Mouse (Mus musculus) heart, postnatal 36 days (tissue): ENCODE measurements around the gene Cyp24a1. TPM values are rescaled to one million over a fixed set of nuclear protein-coding genes. Genes with fewer than 3 reads are reported as not detected.

ENCODE experiments used
- DNase-seq, 2 experiments: peaks; one replicate each; pipeline ENCODE4 v3.0.0; 2021 to 2022
- intact Hi-C: fragments of 180-260 bp; cut with DNase I; formaldehyde crosslinking; loops from one replicate; pipeline ENCODE4 v1.15.1; 2025
- total RNA-seq, 2 experiments: library from RNA; stranded (reverse); gene quantifications; 2 replicates each; pipeline ENCODE4 v1.2.3; 2021

Gene Cyp24a1
- total RNA-seq, 2 experiments from 2014 or later, result not detected

DNA sequence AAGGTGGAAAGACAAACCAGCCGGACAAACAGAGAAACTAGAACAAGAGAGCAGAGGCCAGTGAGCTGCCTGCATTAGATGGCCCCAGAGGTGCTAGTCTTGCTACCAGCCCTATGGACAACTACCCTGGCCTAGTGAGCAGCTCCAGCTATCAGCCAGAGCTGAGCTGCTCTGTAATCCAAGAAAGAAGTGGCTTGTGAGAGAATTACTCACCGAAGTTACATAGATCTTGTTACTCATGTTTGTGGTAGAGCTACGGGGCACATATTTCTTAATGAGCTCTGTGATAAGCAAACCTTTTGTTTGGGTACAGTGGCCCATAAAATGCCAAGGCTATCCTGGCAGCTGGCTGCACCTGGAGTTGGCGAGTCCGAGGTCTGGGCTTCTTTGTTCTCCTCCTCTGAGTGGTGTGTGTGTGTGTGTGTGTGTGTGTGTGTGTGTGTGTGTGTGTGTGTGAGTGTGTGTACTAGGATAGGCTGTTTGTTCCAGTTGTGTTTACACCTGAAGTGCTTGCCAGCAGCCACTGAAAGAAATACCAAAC is 50.0 kb downstream of the Cyp24a1 start:
- intact Hi-C loops, result loop anchor here (5.0 kb wide), 1 partner anchor 425 kb away; no protein-coding TSS in a partner anchor
- no peak for DNase-seq

DNA sequence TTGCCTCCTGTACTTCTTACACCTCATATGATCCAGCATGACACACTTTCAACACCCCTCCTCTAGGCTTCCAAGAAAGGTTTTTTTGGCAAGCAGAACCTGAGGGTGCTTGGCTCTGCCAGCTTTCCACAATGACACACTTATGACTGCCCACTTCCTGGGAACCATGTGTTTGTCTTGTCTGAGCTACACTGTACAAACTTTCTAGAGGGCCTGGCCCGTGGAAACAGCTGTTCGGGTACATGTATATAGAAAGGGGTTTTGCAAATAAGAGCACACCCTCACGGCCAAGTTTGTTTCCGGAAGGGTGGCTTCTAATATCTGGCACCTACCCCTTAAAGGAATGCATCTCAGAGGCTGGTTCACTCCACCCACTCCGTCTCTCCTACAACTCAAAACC is 51.1 kb downstream of the Cyp24a1 start:
- intact Hi-C loops, result loop anchor here (5.0 kb wide), 1 partner anchor 426 kb away; no protein-coding TSS in a partner anchor
- DNase-seq, result no peak

DNA sequence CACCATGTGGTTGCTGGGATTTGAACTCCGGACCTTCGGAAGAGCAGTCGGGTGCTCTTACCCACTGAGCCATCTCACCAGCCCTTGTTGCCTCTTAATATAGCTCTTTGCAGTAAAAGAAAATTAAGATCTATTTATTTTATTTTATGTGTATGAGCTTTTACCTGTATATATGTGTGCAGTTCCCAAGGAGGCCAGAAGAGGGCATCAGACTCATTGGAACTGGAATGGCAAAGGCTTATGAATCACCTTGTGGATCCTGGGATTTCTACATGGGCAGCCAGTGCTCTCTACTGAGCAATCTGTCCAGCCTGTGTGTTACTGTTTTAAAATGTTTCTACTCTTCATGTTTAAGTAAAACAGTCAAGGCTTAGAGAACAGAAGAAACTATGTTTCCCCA is 54.4 kb downstream of the Cyp24a1 start:
- intact Hi-C loops, result no loop called here
- DNase-seq, result no peak

DNA sequence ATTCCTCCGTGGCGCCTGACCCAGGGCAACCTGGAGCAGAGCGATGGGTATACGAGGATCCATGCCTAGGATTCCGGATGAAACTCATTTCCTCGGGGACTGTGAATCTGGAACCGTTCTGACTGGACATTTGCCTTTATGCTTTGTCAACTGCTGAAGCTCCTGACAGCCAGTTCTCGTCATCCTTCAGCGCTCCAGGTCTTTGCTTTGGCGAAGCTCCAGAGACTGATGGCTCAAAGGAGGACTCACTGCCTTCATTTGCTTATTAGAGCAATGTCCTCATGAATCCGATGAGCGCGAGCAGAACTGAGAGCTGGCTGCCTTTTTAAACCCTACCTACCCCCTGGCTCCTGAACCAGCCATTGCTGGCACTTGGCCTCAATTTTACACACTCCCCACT is 58.2 kb downstream of the Cyp24a1 start:
- intact Hi-C loops, result no loop called here
- no peak for DNase-seq

DNA sequence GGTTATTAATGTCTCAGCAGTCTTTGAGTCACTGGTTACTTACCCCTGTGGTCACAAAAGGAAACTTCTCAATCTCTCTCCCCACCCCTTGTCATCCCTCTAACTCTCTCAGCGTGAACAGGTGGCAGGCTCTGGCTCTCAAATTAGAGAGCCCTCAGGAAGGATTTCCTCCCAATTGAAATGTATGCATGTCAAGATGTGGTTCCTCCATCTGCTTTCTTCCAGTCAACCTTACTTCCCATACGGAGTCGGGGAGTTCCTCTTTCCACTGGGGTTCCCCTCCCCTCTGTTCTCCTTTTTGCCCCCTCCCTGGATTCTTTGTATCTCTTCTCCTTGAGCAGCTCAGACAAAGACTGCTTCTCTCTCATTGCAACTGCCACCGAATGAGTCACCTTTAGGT is 60.7 kb downstream of the Cyp24a1 start:
- intact Hi-C loops, result no loop called here
- DNase-seq, result no peak

Other genes starting within 250 kb of the Cyp24a1 start
- not detected for gene Bcas1, start 69.3 kb downstream of the Cyp24a1 start, total RNA-seq
- gene Pfdn4, start 717 bp downstream of the Cyp24a1 start, total RNA-seq, result 10 to 100 TPM; 11.1 to 12.4 TPM
- gene 4930470P17Rik, start 104.9 kb upstream of the Cyp24a1 start, total RNA-seq, result not detected
- gene Dok5, start 234.7 kb upstream of the Cyp24a1 start, total RNA-seq, result under 1 TPM in 1 of 2 experiments, not detected in 1; 0.14 TPM